Comparison of ENCODE assay signal across 1 mouse cellular context in genomic region chr15:97277328-97277727, GRCm38 (mm10).
TF ChIP-seq lines count a peak whose summit lies in the region.

No protein-coding gene starts in this region.

TF ChIP-seq in CH12.LX, 34 proteins besides CTCF, POLR2A, EP300 and RAD21:
- no peak for TF ChIP-seq PAX5 (IDR thresholded peaks at IDR 0.05; ENCODE audit: low read length)
- no peak for TF ChIP-seq CHD2 (IDR thresholded peaks at IDR 0.05; ENCODE audit: low read length)
- no peak for TF ChIP-seq USF2 (conservative IDR thresholded peaks at IDR 0.05; ENCODE audit: low read depth, low read length)
- no peak for TF ChIP-seq MAX (IDR thresholded peaks at IDR 0.05; ENCODE audit: low read length)
- 0 out of 2 replicates have a peak, but pooled peaks have one; percentile 52 for TF ChIP-seq UBTF (IDR thresholded peaks at IDR 0.05; ENCODE audit: low read depth, low read length)
- TF ChIP-seq ZNF384 (IDR thresholded peaks at IDR 0.05; ENCODE audit: low read depth, low read length), result no peak
- TF ChIP-seq MEF2A (IDR thresholded peaks at IDR 0.05; ENCODE audit: borderline replicate concordance, low read depth, low read length), result peak; percentile 39; the same call in 1 of the 2 replicates
- no peak for TF ChIP-seq JUN (IDR thresholded peaks at IDR 0.05; ENCODE audit: insufficient read depth, low read depth, low read length)
- TF ChIP-seq HCFC1 (IDR thresholded peaks at IDR 0.05; ENCODE audit: low read depth, low read length), result no peak
- no peak for TF ChIP-seq ZMIZ1 (IDR thresholded peaks at IDR 0.05; ENCODE audit: low read depth, low read length)
- no peak for TF ChIP-seq MAZ (IDR thresholded peaks at IDR 0.05; ENCODE audit: low read depth, low read length)
- peak; percentile 79 for TF ChIP-seq BHLHE40 (IDR thresholded peaks at IDR 0.05; ENCODE audit: low read depth, low read length)
- no peak for TF ChIP-seq USF1 (IDR thresholded peaks at IDR 0.05; ENCODE audit: low read depth, low read length)
- no peak for TF ChIP-seq NELFE (IDR thresholded peaks at IDR 0.05; ENCODE audit: low read depth, low read length)
- no peak for TF ChIP-seq KAT2A (IDR thresholded peaks at IDR 0.05; ENCODE audit: insufficient replicate concordance, low read length)
- TF ChIP-seq ZC3H11A (IDR thresholded peaks at IDR 0.05; ENCODE audit: low read depth, low read length), result no peak
- TF ChIP-seq SMC3 (IDR thresholded peaks at IDR 0.05; ENCODE audit: low read depth, low read length), result peak; percentile 28; the same call in 1 of the 2 replicates
- no peak for TF ChIP-seq RCOR1 (conservative IDR thresholded peaks at IDR 0.05; ENCODE audit: low read depth, low read length)
- no peak for TF ChIP-seq JUND (conservative IDR thresholded peaks at IDR 0.05; ENCODE audit: low read depth, low read length)
- TF ChIP-seq MAFK (IDR thresholded peaks at IDR 0.05; ENCODE audit: insufficient replicate concordance, low read length), result no peak
- peak; percentile 75; the same call in 1 of the 2 replicates for TF ChIP-seq SIN3A (IDR thresholded peaks at IDR 0.05; ENCODE audit: low read length)
- no peak for TF ChIP-seq NRF1 (IDR thresholded peaks at IDR 0.05; ENCODE audit: low read depth, low read length)
- TF ChIP-seq CHD1 (IDR thresholded peaks at IDR 0.05; ENCODE audit: low read depth, low read length), result no peak
- TF ChIP-seq ELF1 (IDR thresholded peaks at IDR 0.05; ENCODE audit: low read depth, low read length), result no peak
- TF ChIP-seq GABPA (IDR thresholded peaks at IDR 0.05; ENCODE audit: insufficient replicate concordance, low read depth, low read length), result no peak
- no peak for TF ChIP-seq POLR2AphosphoS2 (IDR thresholded peaks at IDR 0.05; ENCODE audit: low read depth, low read length)
- TF ChIP-seq MXI1 (IDR thresholded peaks at IDR 0.05; ENCODE audit: low read depth, low read length), result peak; percentile 47; the same call in 1 of the 2 replicates
- TF ChIP-seq ZKSCAN1 (IDR thresholded peaks at IDR 0.05; ENCODE audit: borderline replicate concordance, low read depth, low read length), result no peak
- peak; percentile 57 for TF ChIP-seq ETS1 (conservative IDR thresholded peaks at IDR 0.05; ENCODE audit: low read depth, low read length)
- no peak; the same call in 1 of the 2 replicates for TF ChIP-seq IRF4 (IDR thresholded peaks at IDR 0.05; ENCODE audit: low read depth, low read length)
- TF ChIP-seq MYC (IDR thresholded peaks at IDR 0.05; ENCODE audit: low read depth, low read length), result peak; percentile 67
- peak; percentile 56 for TF ChIP-seq TBP (conservative IDR thresholded peaks at IDR 0.05; ENCODE audit: low read depth, low read length)
- TF ChIP-seq TCF12 (IDR thresholded peaks at IDR 0.05; ENCODE audit: low read depth, low read length), result peak; percentile 78
- peak; percentile 44; the same call in 1 of the 2 replicates for TF ChIP-seq E2F4 (IDR thresholded peaks at IDR 0.05; ENCODE audit: insufficient replicate concordance, low read depth, low read length)
